Mouse (Mus musculus) cerebellum, adult 2 months (tissue): ENCODE data around the gene Pcif1. TPM values are rescaled to one million over a fixed set of nuclear protein-coding genes. Genes with fewer than 3 reads are reported as not detected.

ENCODE experiments used
- DNase-seq, 2 experiments: peaks; one replicate each; pipeline ENCODE4 v3.0.0; 2021
- H3K27ac ChIP-seq: fragments of 200-500 bp; 2 replicates; pipeline ENCODE4 v1.5.1; 2012; ENCODE audit warnings: low read length, control low read depth, inconsistent platforms; ENCODE audit not compliant: insufficient read depth
- H3K27me3 ChIP-seq: fragments of 200-500 bp; 2 replicates; pipeline ENCODE4 v1.6.1; 2012; ENCODE audit warnings: inconsistent platforms, mild to moderate bottlenecking, low read length, moderate library complexity; ENCODE audit not compliant: control insufficient read depth, insufficient read depth
- H3K4me1 ChIP-seq: fragments of 200-500 bp; 2 replicates; pipeline ENCODE4 v1.6.1; 2011; ENCODE audit warnings: low read length; ENCODE audit not compliant: control insufficient read depth, insufficient read depth
- H3K4me3 ChIP-seq: fragments of 200-500 bp; replicated peaks from 2 replicates; pipeline ENCODE3; 2011; ENCODE audit warnings: mild to moderate bottlenecking, low read depth, low read length, control low read depth; ENCODE audit not compliant: insufficient read depth
- CTCF ChIP-seq: fragments of 200-500 bp; IDR thresholded peaks from 2 replicates; pipeline ENCODE4 v1.5.1; 2011; ENCODE audit warnings: low read depth, mild to moderate bottlenecking, control low read depth, low read length, moderate library complexity, borderline replicate concordance; ENCODE audit not compliant: insufficient read depth
- POLR2A ChIP-seq: fragments of 200-500 bp; IDR thresholded peaks from 2 replicates; pipeline ENCODE4 v1.6.1; 2011; ENCODE audit warnings: low read length, control low read depth, borderline replicate concordance; ENCODE audit not compliant: insufficient read depth
- WGBS: fragments of 180-500 bp; shearing (Covaris S2); methylation state at CpG from one replicate; pipeline ENCODE4 v1.1.7; 2018; 5-methylcytosine and 5-hydroxymethylcytosine counted together
- polyA plus RNA-seq: library from polyadenylated mRNA; depleted of rRNA; stranded (reverse); fragments of >200 nt; gene quantifications from 2 replicates; pipeline ENCODE4 v1.2.3, GENCODE M21; 2012; rRNA removed

Gene Pcif1
- polyA plus RNA-seq, 1 experiment, result 54.9 TPM

GRCm38 (mm10) chr2:164940140-164940830, 61.2 kb downstream of the Pcif1 start, which contains the start of gene Mmp9:
Gene Mmp9, plus strand, starts transcription at chr2:164940780.
- no peak for DNase-seq
- H3K27me3 ChIP-seq, result no peaks in the 10 kb centered on the region
- H3K27ac ChIP-seq, result no peak within 1 kb of the TSS
- peaks cover 11% of the 10 kb centered on the region; the same call in 1 of the 2 replicates for H3K4me1 ChIP-seq
- TF ChIP-seq POLR2A (no peak), CTCF (no peak)
- 53% methylated on average over 10 of the region's 10 CpGs for WGBS
- H3K4me3 ChIP-seq, result no peak within 1 kb of the TSS

GRCm38 (mm10) chr2:164942692-164943290, 63.7 kb downstream of the Pcif1 start:
- no peak for DNase-seq
- H3K4me1 ChIP-seq, result peaks cover 11% of the 10 kb centered on the region; the same call in 1 of the 2 replicates
- no peak for TF ChIP-seq CTCF
- TF ChIP-seq POLR2A, result no peak
- no peak overlapping the region for H3K27ac ChIP-seq
- no peak overlapping the region for H3K4me3 ChIP-seq
- WGBS, result 48% methylated on average over 5 of the region's 5 CpGs
- H3K27me3 ChIP-seq, result no peaks in the 10 kb centered on the region

Other genes with a start within 250 kb of the Pcif1 start
- not detected in 2 replicates for gene Wfdc16, start 240.5 kb upstream of the Pcif1 start, polyA plus RNA-seq
- gene Wfdc10, start 223.3 kb upstream of the Pcif1 start, polyA plus RNA-seq, result not detected in 2 replicates
- gene Wfdc9, start 222.7 kb upstream of the Pcif1 start, polyA plus RNA-seq, result not detected in 2 replicates
- not detected in 2 replicates for gene Wfdc11, start 205.2 kb upstream of the Pcif1 start, polyA plus RNA-seq
- not detected in 2 replicates for gene Wfdc13, start 194.2 kb upstream of the Pcif1 start, polyA plus RNA-seq
- gene Spint4, start 180.8 kb upstream of the Pcif1 start, polyA plus RNA-seq, result not detected in 2 replicates
- gene Spint5, start 164.0 kb upstream of the Pcif1 start, polyA plus RNA-seq, result not detected in 2 replicates
- 0.84 and 0.93 TPM in 2 replicates for gene Wfdc3, start 133.4 kb upstream of the Pcif1 start, polyA plus RNA-seq
- 43.1 and 44.3 TPM in 2 replicates for gene Dnttip1, start 133.3 kb upstream of the Pcif1 start, polyA plus RNA-seq
- 0.55 and 1.0 TPM in 2 replicates for gene Ube2c, start 109.4 kb upstream of the Pcif1 start, polyA plus RNA-seq
- gene Tnnc2, start 99.3 kb upstream of the Pcif1 start, polyA plus RNA-seq, result 0.57 and 0.62 TPM in 2 replicates
- gene Snx21, start 93.5 kb upstream of the Pcif1 start, polyA plus RNA-seq, result 70.7 and 70.8 TPM in 2 replicates
- gene Acot8, start 74.4 kb upstream of the Pcif1 start, polyA plus RNA-seq, result 36.5 and 39.3 TPM in 2 replicates
- gene Zswim3, start 74.2 kb upstream of the Pcif1 start, polyA plus RNA-seq, result 7.6 and 8.1 TPM in 2 replicates
- gene Zswim1, start 56.6 kb upstream of the Pcif1 start, polyA plus RNA-seq, result 19.4 and 20.0 TPM in 2 replicates
- gene Spata25, start 50.8 kb upstream of the Pcif1 start, polyA plus RNA-seq, result 0.25 and 0.30 TPM in 2 replicates
- 177 and 191 TPM in 2 replicates for gene Ctsa, start 46.4 kb upstream of the Pcif1 start, polyA plus RNA-seq
- gene Neurl2, start 45.8 kb upstream of the Pcif1 start, polyA plus RNA-seq, result 6.1 and 6.3 TPM in 2 replicates
- gene Pltp, start 21.6 kb upstream of the Pcif1 start, polyA plus RNA-seq, result 203 and 218 TPM in 2 replicates
- 32.0 and 34.7 TPM in 2 replicates for gene Zfp335, start 32.5 kb downstream of the Pcif1 start, polyA plus RNA-seq
- 3.3 and 3.7 TPM in 2 replicates for gene Mmp9, start 61.5 kb downstream of the Pcif1 start, polyA plus RNA-seq
- gene Slc12a5, start 81.5 kb downstream of the Pcif1 start, polyA plus RNA-seq, result 386 and 396 TPM in 2 replicates
- gene Ncoa5, start 155.6 kb downstream of the Pcif1 start, polyA plus RNA-seq, result 54.9 and 56.7 TPM in 2 replicates
- 2.1 TPM in 2 replicates for gene Cd40, start 176.3 kb downstream of the Pcif1 start, polyA plus RNA-seq
- not detected in 2 replicates for gene 1700025C18Rik, start 211.4 kb downstream of the Pcif1 start, polyA plus RNA-seq